Mouse (Mus musculus) granulocyte monocyte progenitor cell, adult 5-6 weeks (primary cell): ENCODE data around the gene Pltp. TPM values are rescaled to one million over a fixed set of nuclear protein-coding genes. Genes with fewer than 3 reads are reported as not detected.
"Not testable (repeated sequence)": the region's sequence is repeated elsewhere in the genome, so short reads cannot be mapped to it uniquely, and the experiment has no call there.

Source experiments
- ATAC-seq: replicated peaks from 2 replicates; pipeline ENCODE4 v1.8.0; 2016; ENCODE audit warnings: mild to moderate bottlenecking, moderate TSS enrichment, inconsistent platforms; ENCODE audit not compliant: poor library complexity, severe bottlenecking
- total RNA-seq, 2 experiments: library from RNA; stranded (forward) in 1 of 2; stranded (reverse) in 1 of 2; fragments of 200-712, 200-1000 nt in 1 of 2; fragments of >200 nt in 1 of 2; fragmentation: Nextera tagmentation in 1 of 2; gene quantifications; 2 replicates each; pipeline ENCODE4 v1.2.3; 2014 to 2017

Gene Pltp
- total RNA-seq, 2 experiments from 2014 or later = not detected

DNA sequence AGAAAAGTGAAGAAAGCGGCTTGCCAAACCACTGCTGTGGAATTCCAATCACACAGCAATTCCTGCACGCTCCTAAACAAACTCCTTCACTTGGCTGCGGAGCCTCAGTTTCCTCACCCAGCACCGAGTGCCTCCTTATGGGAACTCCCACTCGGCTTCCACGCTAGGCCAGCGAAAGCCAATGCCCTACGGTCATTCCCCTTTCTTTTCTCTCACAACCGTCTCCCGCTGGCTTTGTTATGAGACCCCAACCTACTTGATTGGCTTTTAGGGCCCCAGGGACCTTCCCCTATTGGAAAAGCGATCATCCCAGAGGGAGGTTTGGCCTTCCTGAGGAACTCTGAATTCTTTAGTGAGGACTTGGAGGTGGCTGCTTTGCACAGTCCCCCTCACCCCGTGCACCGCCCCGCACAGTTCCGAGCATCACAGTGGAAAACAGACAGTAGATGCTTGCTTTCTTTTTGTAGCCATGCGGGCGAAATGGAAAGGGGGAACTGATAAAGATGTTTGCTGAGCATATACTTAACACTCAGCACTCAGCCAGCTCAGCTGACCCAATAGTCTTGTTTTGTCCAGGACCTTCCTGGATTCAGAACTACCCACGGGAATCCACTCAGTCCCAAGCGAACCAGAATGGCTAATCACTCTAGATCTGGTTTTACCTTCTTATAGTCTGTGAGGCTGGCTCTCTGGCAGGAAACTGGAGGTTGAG, 487 bp upstream of the Pltp start:
- ATAC-seq = no peak

DNA sequence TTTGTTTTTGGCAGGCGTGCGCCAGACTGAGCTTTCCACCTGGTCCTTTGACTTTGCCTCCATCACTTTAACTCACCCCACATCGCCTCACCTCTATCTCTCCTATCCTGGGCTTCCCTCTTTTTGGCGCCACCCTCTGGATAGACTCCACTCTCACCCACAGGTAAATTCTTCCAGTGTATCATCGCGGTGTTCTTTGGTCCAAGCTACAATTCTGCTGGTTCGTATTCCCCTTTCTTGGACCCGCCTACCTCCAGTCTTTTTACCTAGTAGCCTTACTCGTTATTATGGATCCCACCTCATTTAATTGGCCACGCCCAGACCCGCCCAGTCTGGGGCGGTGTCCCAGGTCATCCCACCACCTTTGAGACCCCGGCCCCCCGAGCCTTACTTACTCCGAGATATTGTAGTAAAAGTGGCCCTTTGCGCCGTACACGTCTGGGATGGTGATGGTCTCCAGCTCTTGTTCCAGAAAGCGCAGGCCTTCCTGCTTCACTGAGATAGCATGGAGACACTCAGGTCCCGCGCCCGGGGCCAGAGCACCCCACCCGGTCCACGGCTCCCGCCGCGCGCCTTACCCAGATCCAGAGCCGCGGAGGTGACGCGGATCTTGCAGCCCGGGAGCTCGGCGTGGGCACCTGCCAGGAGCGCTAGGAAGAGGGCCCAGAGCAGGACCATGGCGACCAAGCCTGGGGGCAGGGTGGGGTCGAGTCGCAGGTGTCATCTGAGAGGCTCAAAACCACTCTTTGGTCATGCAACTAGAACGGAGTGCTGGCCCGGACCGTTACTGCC, 1.0 kb downstream of the Pltp start:
- 0 out of 2 replicates have a peak, but pooled peaks have one; percentile 1 for ATAC-seq

GRCm38 (mm10) chr2:164855572-164855971, 1.9 kb downstream of the Pltp start:
- ATAC-seq = not testable (repeated sequence)

- ATAC-seq = no peak
Observed at GRCm38 (mm10) chr2:164850061-164850460, 7.5 kb downstream of the Pltp start.

- ATAC-seq = no peak
Observed at GRCm38 (mm10) chr2:164845782-164846181, 11.7 kb downstream of the Pltp start.

- no peak for ATAC-seq
Observed at GRCm38 (mm10) chr2:164835164-164835563, 22.3 kb downstream of the Pltp start.

DNA sequence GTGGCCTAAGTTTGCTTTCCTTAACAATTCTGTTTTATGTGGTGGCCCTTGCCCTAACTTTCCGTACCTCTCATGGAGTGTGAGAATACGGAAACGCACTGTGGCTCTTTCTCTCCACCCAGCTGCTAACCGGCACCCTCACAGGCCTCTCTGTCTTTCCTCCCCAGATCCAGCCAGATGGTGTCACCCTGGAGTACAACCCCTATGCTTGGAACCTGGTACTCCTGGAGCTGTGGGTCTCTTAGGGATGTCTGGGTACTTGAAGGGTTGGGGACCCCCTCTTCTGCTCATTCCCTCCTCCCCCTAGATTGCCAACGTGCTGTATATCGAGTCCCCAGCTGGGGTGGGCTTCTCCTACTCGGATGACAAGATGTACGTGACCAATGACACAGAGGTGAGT, 23.0 kb downstream of the Pltp start:
- ATAC-seq = no peak

- peak; percentile 64 for ATAC-seq
Observed at GRCm38 (mm10) chr2:164833314-164833959, 24.1 kb downstream of the Pltp start, which contains the start of gene Neurl2. TSS of gene Neurl2 (minus strand) at chr2:164833456.

- peak; percentile 77 for ATAC-seq
Observed at GRCm38 (mm10) chr2:164832748-164833301, 24.7 kb downstream of the Pltp start, which contains the start of gene Ctsa. TSS of gene Ctsa (plus strand) at chr2:164832873.

DNA sequence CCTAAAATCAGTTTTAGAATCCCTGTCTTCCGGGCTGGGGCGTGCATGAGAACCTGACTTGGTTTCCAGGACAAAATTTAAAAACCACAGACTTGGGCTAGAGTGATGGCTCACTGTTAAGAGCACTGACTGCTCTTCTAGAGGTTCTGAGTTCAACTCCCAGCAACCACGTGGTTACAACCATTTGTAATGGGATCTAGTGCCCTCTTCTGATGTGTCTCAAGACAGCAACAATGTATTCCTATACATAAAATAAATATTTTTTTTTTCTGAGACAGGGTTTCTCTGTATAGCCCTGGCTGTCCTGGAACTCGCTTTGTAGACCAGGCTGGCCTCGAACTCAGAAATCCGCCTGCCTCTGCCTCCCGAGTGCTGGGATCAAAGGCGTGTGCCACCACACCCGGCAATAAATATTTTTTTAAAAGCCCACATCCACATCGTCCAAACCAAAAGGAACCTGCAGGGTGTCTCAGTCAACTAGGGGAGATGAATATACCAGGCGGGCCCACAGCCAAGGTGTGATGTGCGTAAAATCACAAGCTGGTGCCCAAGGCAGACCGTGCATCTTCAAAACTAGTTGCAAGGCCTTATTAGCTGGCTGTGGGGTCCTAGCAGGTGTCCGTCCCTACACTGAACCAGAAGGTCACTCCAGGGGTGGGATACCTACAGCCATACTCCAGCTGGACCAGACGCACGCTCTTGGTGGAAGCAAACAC, 25.3 kb downstream of the Pltp start:
- no peak for ATAC-seq

- ATAC-seq = no peak
Observed at GRCm38 (mm10) chr2:164831029-164831428, 26.5 kb downstream of the Pltp start.

DNA sequence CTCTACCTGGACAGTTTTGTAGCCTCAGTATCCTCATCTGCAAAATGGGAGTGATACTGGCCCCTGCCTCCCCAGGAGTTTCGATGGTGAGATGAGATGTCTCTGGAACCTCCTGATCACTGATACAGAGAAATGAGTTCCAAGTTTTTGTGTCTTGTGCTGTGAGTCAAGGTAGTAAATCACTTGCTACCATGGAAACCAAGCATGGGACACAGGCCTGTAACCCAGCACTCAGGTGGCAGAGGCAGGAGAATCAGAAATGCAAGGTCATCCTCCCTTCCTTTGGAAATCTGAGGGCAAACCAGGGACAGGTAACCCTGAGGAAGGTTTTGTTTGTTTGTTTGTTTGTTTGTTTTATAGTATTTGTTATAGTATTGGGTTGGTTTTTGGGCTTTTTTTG, 28.4 kb downstream of the Pltp start:
- ATAC-seq = no peak

DNA sequence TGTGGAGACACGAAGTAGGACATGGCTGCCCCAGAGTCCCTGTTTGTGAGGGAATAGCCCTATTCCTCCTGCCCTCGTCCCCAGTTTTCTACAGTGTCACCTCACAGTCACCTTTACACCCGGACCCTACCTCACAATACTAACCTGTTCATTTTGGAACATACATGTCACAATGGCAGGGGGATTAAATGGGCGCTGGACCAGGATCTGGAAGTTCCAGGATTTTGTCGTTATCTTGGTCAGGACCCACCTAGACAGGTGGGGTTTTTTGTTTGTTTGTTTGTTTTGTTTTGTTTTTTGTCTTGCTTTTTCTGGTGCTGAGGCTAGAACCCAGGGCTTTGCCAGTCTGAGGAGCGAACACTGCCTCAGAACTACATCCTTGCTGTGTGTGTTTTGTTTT, 29.1 kb downstream of the Pltp start, which contains the start of gene Spata25:
Gene Spata25 (minus strand): TSS at position 101 of the 400 bp plus-strand sequence.
- ATAC-seq = no peak

DNA sequence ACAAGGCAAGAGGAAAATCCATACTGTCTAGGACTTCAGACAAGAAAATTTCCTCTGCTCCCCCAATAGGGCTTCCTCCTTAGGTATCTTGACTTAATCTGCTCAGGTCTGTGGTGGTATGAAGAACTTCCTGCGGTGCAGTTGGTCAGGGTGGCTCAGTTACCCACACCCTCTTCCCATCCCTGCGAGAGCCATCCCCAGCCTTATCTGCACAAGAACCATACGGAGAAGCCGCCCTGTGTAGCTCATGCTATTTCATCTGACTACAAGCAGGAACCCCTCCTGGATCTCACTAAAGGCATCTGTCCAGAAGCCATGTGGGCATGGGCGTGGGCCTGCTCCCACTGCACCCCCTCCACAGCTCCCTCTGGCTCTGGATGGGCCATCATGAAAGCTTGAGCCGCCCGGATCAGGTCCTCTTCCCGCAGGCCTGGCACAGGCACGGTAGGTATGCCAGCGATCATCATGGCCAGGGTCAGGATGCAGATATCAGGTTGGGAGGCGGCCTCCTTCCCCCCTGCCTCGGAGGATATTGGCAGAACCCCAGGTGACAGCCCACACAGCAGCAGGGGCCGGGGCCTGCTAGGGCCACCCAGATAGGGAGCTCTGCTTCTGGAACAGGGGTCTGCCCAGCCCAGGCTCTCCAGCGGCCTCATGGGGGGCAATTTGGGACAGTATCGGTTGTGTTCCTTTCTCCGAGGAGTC, 30.2 kb downstream of the Pltp start:
- ATAC-seq = no peak

GRCm38 (mm10) chr2:164825521-164825920, 32.0 kb downstream of the Pltp start:
- ATAC-seq = no peak

DNA sequence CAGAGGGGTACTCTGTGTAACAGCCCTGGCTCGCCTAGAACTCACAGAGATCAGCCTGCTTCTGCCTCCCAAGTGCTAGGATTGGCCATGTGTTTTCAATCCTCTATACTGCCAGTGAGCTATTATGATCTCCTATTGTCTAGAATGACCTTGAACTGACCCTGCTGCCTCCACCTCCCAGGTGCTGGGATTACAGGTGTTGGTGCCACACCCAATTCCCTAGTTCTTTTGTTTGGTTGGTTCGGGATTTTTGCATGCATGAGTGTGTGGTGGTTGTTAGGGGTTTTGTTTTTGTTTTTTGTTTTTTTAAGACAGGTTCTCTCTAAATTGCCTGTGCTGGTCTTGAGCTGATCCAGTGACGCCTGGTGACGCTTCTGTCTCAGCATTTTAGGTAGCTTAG, 33.5 kb downstream of the Pltp start:
- ATAC-seq = no peak

GRCm38 (mm10) chr2:164823181-164823585, 34.3 kb downstream of the Pltp start:
- peak; percentile 65 for ATAC-seq

GRCm38 (mm10) chr2:164822636-164823165, 34.8 kb downstream of the Pltp start, which contains the start of gene Zswim1:
TSS of gene Zswim1 (plus strand) at chr2:164822686.
- ATAC-seq = peak; percentile 99

- ATAC-seq = no peak
Observed at GRCm38 (mm10) chr2:164821060-164821459, 36.5 kb downstream of the Pltp start.
